Mouse (Mus musculus): ENCODE data around the gene Gabra5.

The Gabra5 gene

DNA sequence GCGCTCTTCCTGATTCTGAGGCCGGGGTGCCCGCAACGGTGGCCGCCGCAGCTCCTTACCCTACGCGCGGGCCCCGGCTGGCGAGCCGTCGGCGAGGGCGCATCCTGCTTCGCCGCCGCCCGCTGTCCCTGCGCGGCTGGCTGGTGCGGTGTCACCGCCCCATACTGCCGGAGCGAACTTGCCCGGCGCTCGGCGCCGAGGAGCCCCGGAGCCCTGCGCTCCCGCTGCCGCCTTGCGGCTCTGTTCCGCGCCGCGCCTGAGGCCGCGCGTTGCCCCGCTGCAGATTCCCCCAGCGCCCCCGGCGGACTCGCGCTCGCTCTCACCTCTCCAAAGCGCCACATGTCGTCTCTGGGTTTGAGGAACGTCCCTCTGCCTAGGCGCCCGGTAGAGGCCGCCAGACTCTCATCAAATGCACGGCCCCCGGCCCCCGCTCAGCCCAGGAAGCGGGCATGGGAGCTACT lies at the start of gene Gabra5:
Gene Gabra5 (minus strand): TSS at position 379 of the 461 bp plus-strand sequence.
- DNase-seq, result peak; percentile 21

DNA sequence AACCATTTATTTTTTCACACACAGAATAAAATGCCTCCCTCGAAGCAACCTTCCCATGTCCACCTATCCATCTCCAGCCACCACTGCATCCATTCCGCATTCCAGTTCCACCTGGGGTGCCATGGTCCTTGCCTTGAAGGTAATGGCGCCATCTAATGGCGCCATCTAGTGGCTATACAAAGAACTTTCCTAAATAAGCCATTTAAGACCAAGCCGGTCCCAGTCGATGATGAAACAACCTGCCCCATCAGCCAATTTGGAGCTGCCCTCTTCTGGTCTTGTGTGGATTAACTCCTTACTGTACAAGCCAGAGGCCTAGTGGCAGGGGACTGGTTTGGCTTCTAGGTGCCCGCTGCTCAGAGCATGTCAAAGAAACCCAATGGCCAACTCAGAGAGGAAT lies 28.7 kb upstream of the Gabra5 start:
- no peak for DNase-seq

DNA sequence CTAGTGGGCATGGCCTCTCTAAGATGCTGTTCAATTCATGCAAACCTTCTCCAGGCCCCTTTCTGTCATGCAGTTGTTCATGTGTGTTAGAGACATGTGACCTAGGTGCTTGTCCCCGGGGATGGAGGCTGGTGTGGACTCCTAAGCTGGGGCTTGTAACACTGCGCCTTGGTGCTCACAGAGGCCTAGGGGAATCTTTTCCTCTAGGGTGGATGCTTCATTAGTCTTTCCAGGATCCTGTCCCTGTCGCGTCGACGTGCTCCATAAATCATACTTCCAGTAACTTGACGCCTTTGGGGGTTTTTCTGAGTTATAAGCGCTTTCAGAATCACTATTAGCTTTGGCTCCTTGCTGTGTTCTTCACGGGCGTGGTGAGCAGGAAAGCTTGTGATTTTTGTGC lies 22.8 kb upstream of the Gabra5 start:
- DNase-seq, result no peak

DNA sequence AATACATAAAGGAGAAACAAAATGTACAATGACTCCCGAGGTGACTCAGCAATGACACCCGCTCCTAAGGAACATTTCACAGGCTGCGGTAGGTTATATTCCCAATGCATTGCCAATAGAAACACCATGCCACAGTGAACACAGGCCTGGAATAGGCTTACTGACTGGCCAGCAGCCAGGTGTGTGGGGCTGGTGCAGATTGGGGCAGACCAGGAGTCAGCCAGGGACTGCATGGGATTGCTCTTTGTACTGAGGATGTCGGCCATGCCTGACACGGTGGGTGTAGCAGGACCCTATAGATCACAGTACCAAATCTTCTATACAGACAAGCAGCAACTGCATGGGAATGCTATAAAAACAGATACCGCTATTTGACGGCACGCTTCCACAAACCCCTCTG lies 20.1 kb upstream of the Gabra5 start:
- no peak for DNase-seq

DNA sequence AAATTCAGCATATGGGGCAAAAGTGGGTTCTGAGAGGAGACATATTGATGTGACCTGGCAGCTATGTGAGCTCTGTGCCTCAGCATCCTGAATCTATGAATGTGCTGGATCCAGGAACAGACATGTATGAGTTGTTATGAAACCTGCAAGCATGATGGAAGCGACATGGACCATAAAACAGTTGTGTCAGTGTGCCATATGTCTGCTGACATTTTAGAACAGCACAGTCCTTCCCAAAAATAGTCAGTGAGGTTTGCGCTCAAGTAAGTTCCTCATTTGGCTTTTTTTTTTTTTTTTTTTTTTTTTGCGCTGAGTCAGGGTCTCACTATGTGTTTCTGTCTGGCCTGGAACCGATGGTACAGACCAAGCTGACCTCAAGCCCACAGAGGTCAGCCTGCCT lies 19.6 kb upstream of the Gabra5 start:
- no peak for DNase-seq

DNA sequence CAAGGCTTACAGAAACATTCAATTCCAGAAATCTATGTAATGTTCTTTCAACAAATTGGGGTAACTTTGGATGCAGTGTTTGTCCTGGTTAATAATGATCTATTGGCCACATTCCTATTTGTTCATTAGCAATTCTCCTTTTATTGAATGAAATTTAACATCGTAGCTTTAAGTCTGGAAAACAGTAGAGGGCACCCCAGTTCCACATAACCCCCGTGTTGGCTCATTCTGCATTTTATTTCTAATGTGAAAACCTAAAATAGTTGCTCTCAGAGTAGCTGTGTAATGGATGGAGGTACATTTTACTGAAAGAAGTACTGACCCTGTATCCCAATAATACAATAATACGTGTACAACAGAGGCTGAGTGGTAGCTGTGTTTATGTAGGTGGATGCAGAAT lies 3.1 kb upstream of the Gabra5 start:
- DNase-seq, result no peak

DNA sequence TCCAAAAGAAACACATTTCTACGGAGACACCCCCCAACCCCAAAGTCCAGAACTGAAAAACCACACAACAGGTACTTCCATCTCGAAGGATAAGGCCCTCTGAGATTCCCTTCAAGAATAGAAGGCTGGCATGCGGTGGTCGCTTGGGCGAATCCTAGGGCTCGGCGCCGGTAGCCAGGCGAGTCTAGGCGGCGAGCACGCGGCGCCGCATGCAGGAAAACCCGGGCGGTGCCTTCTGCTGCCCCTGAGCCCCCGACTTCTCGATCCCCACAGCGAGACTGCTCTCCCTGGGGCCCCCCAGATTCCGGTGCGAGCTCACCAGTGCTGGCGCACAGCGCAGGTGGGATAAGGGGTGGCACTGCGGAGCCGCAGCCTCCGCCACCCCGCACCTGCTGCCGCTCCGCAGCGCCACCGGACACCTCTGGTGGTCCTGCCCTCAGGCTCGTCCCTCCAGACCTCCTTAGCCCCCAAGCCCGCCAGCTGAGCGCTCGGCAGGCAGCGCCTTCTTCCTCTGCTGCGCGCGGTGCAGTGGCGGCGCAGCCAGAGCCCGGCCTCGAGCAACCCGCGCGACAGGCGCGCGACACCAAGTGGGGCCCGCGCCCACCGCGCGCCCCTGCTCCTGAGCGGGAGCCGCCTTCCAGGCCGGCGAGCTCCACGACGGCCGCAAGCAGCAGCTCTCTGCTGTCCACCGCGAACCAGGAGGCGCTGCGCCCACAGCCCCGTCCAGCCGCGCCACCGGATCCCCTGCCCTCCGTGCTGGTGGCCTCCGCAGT lies 813 bp downstream of the Gabra5 start:
- peak; percentile 8 for DNase-seq

DNA sequence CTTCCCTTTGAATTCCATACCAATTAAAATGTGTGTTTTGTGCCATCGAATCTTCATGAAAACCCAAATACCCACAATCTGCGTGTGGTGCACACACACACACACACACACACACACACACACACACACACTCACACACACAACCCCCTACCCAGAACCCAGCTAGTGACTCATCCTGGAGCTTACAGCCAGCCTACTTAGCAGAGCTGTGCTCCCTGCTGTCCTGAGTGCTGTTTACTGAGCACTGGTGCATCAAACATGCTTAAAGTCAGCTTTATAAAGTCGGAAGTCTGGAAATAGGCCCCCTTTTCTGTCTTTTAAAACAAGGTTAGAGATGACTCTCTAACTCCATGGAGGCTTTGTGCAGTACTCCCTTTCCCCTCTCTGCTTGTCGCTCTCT lies 7.0 kb downstream of the Gabra5 start:
- no peak for DNase-seq

DNA sequence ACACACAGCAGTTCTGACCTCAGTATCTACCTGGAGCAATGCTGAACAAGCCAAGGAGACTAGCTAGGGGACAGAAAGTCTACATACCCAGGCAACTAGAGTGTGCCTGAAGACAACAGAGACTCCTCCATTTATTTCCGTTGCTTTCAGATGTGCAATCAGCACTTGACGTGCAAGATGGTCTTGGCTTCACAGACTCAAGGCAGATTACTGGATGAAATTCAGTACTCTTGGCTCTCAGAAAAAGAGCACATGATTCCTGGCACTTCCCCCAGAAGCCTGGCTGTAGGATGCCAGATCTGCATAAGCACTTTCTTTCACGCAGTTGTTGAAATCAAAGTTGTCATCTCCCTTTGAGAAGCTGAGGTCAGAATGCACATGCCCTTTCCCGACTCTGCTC lies 18.1 kb downstream of the Gabra5 start:
- DNase-seq, result no peak

DNA sequence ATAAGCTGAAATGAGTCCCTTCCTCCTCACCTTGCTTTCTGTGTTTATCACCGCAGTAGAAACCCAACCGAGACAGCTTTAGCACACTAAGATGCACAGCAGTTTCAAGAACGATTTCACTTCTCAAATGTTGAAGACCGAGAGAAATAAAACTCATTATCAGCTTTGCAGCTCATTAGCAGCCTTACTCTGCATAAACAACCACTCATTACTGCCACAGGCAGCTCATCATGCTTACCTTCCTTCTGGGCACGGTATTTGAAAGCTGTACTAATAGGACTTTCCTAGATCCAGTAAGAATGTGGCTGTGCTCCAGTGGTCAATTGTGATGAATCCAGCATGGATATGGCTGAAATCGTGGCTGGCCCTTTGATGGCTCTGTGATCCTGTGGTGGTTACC lies 23.0 kb downstream of the Gabra5 start:
- DNase-seq, result no peak

DNA sequence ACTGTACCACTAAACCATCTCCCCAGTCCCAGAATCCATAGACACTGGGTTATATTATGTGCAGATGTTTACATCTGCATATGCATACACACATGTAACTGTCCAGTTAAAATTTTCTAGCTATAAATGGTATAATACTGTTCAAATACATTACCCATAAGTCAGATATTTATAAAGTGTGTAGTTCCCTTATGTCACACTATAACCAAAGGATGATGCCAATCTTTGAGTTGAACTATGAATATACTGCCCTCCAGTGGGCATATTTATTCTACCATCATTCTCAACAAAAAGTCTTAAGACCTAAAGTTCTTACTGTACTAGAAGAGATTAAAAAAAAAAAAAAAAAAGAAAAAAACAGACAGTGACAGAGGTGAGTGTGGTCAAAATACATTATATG lies 27.0 kb downstream of the Gabra5 start:
- DNase-seq, result no peak

DNA sequence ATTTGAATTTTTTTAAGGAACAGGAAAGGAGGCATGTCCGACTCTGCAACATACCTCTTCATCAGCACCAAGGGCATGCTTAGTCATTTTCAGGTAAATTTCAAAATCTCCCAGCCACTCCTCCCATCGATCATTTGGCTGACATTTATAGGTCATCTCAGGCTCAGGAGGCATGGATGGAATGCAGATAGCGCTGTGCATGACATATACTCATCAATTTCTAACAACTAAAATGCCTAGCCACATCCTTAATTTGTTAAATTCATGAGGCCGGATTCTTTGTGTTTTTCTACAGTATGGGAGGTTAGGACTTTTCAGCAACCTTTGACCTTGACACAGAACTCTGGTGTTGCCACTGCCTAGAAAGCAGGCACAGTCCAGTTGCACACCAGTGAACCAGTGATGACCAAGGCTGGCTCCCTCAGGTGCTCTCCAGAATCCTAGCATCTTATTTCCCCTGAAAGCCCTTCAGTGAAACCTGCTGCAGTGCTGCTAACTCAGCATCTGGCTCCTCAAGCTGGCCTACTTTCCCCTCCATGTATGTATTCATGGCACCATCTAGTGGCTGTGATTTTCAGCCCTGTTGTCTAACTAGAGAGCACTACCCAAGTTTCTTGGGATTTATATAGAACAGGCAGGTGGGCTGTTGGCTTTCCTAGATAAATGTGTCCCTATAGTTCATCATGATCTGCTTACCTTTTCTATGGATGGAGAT lies 35.9 kb downstream of the Gabra5 start:
- no peak for DNase-seq

DNA sequence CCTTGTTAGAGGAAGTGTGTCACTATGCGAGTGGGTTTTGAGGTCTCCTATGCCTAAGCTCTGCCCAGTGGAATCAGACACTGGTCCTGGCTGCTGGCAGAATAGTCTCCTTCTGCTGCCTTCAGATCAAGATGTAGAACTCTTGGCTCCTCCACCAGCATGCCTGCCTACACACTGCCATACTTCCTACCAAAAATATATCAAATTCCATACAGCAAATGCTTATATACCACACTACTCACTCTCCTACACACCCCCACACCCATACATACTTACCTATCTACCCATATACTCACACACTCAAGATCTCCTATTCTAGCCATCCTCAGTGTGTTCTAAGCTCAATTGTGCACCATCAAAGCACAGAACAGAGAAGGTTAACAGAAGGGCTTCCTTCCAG lies 38.5 kb downstream of the Gabra5 start:
- no peak for DNase-seq

DNA sequence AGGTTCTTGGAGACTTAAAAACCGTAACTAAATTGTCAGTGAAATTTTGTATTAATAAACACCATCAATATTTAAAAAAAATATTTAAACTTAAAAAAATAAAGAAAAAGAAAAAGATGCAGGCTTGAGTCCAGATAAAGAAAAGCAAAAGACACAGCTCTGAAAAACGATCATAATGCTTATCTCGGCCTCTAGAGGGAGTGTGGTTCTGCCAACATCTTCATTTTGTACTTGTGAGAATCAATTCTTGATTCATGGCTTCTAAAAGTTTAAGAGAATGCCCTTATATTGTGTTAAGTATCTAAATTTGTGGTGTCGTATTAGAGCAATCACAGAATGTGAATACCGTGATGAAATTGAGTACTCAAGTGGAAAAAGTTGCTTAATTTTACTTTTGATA lies 49.5 kb downstream of the Gabra5 start:
- no peak for DNase-seq

DNA sequence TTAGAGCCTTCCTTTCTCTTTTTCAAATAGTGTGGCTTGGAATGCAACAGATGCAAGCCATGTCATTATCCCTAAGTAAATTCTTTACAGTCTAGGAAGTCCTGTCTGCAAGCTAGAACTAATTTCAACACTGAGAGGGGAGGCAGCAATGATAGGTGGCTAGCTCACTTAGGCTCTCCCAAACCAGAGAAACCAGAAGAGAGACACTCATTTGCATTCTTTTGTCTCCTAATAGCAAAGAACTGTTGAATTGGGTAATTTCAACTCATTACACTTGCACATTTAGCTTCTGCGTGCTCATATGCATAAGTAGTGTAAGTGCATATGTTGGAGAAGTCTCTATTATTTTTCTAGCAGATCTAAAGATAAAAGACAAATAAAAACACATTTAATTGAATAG lies 61.6 kb downstream of the Gabra5 start:
- DNase-seq, result no peak

DNA sequence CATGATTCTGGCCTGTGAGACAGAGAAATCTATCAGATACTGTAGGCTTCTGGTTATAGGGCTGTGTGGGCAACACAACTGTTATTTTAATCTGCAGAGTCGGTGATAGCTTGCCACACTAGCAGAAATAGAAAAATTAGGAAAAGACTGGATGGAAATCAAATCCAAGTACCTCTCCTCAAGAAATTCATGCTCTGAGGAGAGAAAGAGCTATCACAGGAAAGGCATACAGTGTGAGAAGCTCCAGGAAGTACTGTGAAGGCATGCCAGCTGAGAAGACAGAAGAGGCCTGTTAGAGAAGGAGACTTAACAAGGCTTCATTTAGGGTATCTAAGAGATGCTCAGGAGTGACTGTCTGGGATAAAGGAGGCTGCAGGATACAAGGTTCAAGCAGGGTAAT lies 87.2 kb downstream of the Gabra5 start:
- DNase-seq, result no peak

DNA sequence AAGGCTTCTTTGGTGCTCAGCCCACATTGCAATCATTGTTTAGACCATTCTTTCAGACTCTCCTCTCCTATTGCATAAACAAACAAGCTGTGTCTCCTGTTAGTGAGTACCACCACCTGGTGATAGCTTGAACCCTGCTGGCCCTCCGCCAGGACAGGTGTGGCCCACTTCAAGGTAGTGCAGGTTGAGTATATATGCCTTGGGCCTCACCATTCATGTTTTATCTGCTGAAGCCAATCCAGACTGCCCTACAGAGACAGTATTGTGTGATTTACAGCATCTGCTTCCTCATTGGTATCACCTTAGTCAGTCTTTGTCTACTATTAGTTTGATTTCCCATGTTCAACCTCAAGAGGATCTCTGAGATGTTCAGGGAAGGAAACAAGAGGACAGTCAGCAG lies 88.8 kb downstream of the Gabra5 start:
- DNase-seq, result no peak

DNA sequence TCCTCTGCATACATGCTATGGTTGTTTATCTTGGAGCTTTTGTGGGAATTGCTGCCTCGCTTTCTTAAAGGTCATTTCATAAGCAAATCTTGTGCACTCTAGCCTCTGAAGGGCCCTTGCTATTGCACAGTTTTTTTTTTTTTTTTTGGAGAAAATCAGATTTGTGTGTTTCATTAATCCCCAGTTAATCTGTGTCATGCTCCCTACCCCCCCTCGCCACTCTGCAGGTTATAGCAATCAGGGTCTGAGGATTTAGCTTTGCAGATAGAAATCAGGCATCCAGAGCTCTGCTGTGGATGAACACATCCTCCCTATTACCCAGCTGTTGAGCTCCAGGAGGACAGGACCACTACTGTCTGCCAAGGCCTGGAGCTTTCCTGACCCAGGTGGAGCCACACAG lies 90.5 kb downstream of the Gabra5 start, which contains the start of gene Gabrb3:
Gene Gabrb3 (plus strand): TSS at position 301 of the 400 bp plus-strand sequence.
- no peak for DNase-seq

DNA sequence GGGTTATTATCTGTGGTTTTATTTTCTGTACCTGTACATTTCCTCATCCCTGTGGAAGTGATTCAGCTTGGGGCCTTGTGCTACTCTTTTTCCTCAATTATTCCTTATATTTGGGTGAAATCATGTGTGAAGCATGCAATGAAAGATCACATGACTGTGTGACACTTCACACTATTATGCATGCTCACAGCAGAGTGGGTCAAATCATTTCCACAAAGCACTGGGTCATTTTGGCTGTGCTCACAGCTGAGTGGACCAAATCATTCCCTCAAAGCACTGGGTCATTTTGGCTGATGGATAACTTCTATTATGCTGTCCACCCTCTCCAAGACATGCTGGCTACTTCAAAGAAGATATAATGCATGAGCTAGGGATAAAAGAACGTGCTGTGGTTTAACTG lies 97.0 kb downstream of the Gabra5 start:
- DNase-seq, result no peak

DNA sequence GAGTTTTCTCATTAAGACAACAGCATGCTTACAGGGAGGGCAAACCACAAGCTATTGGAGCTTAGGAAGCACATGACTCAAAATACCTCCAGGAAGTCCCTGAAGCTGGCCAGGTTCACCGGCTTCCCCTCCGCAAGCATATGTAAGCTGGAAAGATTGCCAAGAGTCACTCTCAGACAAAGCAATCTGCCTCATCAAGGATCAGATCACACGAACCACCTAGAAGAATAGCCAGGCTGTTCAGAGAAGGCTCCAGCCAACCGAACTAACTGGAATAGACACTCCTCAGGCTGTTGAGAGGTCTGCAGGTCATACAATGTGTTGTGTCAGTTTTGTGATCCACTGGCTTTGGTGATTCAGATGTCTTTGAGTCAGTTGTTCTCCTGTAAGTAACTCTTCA lies 98.7 kb downstream of the Gabra5 start:
- DNase-seq, result no peak

DNA sequence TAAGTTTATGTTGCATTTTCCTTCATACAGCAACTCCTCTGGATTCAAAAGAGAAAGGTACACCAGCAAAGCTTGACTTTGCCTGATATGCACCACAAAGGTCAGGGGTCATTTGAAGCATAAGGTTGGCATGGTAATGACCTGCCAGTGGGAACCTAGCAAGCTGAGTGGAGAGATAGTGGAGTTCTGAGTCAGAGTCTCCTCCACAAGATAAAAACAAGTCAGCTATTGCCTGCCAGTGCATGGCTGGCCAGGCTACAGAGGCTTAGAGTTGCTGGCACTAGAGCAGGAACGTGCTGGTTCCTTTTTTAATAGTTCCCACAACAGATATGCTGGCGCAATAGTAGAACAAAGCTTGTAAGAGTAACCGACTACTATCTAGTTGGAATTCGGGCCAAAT lies 116.3 kb downstream of the Gabra5 start:
- no peak for DNase-seq

DNA sequence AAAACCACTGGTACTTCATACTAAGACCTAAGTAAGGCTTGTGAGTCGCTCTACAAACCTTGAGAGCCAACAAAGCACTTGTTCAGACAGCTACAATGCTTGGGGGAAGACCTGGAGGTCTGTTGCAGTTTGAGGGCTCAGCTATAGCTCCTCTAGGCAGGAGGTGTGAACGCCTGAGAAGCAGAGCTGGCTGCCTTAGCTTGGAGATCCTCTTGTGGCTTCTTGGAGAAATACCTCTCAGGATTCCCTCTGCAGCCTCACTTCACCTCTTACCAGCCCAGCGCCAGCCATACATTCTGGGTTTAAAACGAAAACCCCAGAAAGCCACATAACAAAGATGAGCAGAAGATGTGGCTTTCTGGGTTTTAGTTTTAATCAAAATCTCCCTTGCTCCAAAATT lies 119.8 kb downstream of the Gabra5 start:
- no peak for DNase-seq

DNA sequence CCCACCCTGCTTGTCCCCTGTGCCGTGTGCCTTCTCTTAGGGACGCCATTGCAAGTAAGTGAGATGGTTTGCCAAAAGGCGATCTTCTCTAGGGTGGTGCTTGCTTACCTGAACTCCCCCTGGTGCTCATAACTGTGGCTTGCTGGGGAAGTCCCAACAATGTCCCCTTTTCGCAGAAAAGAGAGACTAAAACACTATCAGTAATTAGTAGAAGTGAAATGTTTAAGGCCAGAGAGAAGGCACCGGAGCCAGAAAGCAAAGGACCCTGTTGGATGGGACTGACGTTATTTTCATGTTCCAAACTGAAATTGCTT lies 122.6 kb downstream of the Gabra5 start:
- DNase-seq, result no peak

DNA sequence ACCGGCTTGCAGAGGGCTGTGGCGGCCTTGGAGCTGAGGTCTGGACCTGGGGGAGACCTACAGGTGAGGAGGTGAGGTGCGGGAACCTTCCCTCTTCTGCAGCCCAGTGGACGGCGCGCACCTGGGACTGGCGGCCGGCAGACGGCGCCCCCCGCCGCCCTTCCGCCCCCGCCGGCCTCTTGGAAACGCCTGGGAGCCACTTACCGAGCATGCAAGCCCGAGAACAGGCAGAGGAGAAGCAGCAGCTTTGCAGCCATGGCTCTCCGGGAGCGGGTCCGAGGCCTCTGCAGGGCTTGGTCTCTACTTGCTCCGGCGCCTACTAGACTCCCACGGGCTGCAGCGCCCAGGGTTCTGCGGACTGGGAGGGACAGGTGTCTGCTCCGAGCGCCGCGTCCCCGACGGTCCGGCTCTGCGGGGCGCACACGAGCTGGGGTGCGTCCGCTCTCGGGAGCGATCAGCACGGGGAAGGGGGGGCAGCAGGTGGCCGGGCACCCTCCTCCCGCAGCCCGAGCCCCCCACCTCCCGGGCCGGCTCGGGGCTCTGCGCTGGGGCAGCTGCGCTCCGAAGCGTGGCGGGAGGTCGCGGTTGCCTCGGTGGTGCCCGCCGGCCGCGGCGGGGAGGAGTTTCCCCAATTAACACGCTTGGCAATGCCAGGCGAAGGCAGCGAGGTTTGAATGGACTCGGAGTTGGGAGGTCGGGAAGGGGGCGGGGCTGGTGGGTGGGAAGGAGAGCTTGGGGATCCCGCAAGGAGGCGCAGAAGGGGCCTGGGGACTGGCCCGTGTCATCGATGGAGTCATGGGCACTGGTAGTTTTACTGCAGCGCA lies 123.1 kb downstream of the Gabra5 start, which contains the start of gene Gabrg3:
Gene Gabrg3 (minus strand): TSS at position 672 of the 824 bp plus-strand sequence.
- peak; percentile 7 for DNase-seq
